Mouse (Mus musculus): ENCODE measurements around the gene Mprip. TPM values are rescaled to one million over a fixed set of nuclear protein-coding genes. Genes with fewer than 3 reads are reported as not detected.

Mprip gene
- total RNA-seq, 2 experiments from 2014 or later: 94.7 to 120 TPM

DNA sequence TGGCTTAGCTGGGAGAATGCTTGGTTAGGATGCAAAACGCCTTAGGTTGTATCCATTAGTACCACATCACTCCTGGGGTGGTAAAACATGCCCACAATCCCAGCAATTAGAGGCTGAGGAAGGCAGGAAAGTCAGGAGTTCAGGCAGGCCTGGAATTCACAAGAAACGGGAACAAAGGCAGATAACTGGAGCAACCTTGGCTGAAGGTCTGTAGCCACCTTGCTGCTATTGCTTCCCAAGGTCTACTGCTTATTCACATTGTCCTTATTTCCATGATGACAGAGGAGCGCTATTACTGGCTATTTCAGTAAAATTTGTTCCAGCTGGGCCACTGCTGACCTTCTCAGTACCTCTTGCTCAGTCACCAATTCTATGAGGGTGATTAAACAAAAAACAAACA is 152.2 kb downstream of the Mprip start:
- intact Hi-C loops (cut with DNase I; ENCODE audit: low total_unique reads): no loop called here
- DNase-seq: no peak

DNA sequence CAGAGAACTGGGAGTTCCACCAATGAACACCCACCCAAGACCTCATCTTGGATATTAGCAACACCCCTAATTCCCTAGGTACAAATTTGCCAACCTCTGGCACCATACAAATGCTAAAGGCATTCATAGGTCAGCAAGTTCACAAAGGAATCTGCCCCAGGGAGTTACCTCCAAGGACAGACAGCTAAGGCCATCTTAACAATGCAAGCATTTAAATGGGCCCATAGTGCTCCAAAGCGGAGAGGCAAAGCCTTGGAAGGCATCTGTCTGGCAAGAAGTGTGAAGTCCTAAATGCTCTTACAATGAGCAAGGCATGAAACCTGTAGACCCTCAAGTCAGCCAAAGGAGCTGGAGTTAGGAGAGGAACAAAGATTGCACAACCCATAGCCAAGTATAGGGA is 153.2 kb downstream of the Mprip start:
- DNase-seq: no peak
- intact Hi-C loops (cut with DNase I; ENCODE audit: low total_unique reads): no loop called here

DNA sequence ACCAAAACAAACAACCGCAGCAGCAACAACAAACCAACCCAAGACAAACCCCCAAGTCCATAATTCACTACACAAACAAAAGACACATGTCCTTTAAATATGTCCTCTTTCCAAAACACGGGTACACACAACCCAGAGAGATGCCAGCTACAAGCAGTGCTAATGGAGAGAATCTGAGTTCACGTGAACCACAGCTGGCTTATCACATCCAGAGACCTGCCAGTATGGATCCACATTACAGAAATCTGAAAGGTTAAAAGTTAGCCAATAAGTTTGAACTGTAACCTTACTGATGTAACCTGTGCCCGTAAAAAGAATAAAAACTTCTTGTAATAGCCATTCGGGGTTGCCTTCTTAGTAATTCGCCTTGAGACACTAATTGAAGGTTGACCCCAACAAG is 153.8 kb downstream of the Mprip start:
- intact Hi-C loops (cut with DNase I; ENCODE audit: low total_unique reads): no loop called here
- no peak for DNase-seq

DNA sequence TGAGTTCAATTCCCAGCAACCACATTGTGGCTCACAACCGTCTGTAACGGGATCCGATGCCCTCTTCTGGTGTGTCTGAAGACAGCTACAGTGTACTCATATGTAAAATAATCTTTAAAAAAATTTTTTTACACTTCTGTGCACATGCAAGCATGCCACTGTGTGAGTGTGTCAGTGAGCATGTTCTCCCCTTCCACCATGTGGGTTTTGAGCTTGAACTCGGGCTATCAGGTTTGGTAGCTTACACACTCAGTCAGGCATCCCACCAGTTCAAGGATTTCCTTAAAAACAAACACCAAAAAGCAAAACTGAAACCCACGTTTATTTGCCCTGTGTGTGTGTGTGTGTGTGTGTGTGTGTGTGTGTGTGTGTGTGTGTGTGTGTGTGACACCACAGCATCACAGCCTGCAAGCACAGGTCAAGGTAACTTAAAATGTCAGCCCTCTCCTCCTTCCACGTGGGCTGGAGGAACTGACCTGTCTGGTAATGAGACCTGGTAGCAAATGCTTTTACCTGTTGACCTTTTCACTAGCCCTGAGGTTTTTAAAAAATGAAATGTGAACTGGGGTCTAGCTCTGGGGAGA is 154.5 kb downstream of the Mprip start:
- intact Hi-C loops (cut with DNase I; ENCODE audit: low total_unique reads): no loop called here
- DNase-seq: no peak

DNA sequence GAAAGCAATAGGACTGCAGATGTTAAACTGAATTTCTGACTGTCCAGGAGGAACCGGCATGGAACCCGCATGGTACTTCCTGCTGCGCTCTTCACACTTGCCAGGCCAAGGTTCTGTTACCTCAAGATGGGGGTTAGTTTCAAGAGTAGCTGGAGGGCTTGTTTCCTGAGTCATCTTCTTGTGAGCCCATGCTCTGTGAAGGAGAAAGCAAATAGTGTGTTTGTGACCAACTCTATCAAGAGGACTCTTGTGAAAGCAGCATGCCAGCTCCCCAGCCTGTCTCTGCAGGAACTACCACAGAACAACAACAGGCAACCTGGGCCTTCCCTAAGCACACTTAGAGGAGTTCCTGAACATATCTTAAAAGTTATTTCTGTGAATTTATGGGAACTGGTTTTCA is 156.8 kb downstream of the Mprip start:
- intact Hi-C loops (cut with DNase I; ENCODE audit: low total_unique reads): no loop called here
- DNase-seq: no peak

DNA sequence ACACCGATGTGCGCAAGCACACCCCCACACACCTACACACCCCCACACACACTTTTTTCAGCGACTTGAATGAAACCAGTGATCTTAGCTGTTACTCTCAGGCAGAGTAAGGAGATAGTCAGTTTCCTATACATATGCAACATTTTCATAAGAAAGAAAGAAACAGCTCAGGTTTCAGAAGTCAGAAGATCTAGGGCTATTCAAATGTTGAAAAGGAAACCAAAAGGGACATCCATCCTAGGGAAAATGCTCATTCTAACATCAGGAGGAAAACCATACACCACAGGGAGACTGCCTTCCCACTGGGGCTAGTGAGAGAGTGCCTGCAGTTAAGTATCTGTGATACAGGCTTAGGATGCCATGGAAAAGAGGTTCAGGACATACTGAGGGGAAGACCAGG is 160.5 kb downstream of the Mprip start:
- DNase-seq: no peak
- intact Hi-C loops (cut with DNase I; ENCODE audit: low total_unique reads): no loop called here

Other genes with a start within 250 kb of the Mprip start
- gene Jmjd4, start 211.3 kb upstream of the Mprip start, total RNA-seq (2021): 1 to 10 TPM; 6.4 to 7.3 TPM
- 10 to 100 TPM; 24.3 to 27.0 TPM for gene Snap47, start 210.1 kb upstream of the Mprip start, total RNA-seq (2021)
- gene Zfp867, start 188.8 kb upstream of the Mprip start, total RNA-seq (2021): 1 to 10 TPM; 3.5 to 3.6 TPM
- gene Zkscan17, start 134.6 kb upstream of the Mprip start, total RNA-seq (2021): 10 to 100 TPM; 12.1 to 15.4 TPM
- under 1 TPM; 0.27 to 0.42 TPM for gene Nlrp3, start 119.7 kb upstream of the Mprip start, total RNA-seq (2021)
- not detected for gene Olfr222, start 85.1 kb upstream of the Mprip start, total RNA-seq (2021)
- not detected for gene Olfr223, start 68.0 kb upstream of the Mprip start, total RNA-seq (2021)
- gene Pld6, start 126.3 kb downstream of the Mprip start, total RNA-seq (2021): under 1 TPM in 1 of 2 experiments, not detected in 1; 0.12 TPM
- gene Flcn, start 148.7 kb downstream of the Mprip start, total RNA-seq (2021): 10 to 100 TPM; 22.3 to 27.4 TPM
- gene Nt5m, start 178.1 kb downstream of the Mprip start, total RNA-seq (2021): 10 to 100 TPM; 17.7 to 17.9 TPM
- gene Cops3, start 178.5 kb downstream of the Mprip start, total RNA-seq (2021): 10 to 100 TPM; 62.1 to 65.6 TPM

Data from gastrocnemius, postnatal 14 days (tissue).